Mouse (Mus musculus) embryonic facial prominence, embryonic 10.5 days (tissue): ENCODE measurements at regions not wholly inside any gene's neighbourhood (a gene's known extent, or its start where the extent isn't known, plus 50 kb on each side); places are given as distances from the start of the nearest gene placed in this dataset.
A peak's percentile ranks its signal among the peaks of the same experiment; 100 is the strongest.

Experiments used
- DNase-seq: peaks from one replicate; pipeline ENCODE4 v3.0.0-alpha.2; 2017; ENCODE audit warnings: low spot score
- H3K27ac ChIP-seq: fragments of 300-500 bp; sonication (generic); replicated peaks from 2 replicates; pipeline ENCODE4 v1.5.1; 2016; ENCODE audit warnings: mild to moderate bottlenecking
- H3K27me3 ChIP-seq: fragments of 300-500 bp; sonication (generic); replicated peaks from 2 replicates; pipeline ENCODE4 v1.6.1; 2016; ENCODE audit warnings: low read depth, mild to moderate bottlenecking; ENCODE audit not compliant: poor library complexity, severe bottlenecking
- H3K36me3 ChIP-seq: fragments of 300-500 bp; sonication (generic); replicated peaks from 2 replicates; pipeline ENCODE4 v1.6.1; 2016; ENCODE audit warnings: mild to moderate bottlenecking, moderate library complexity
- H3K4me1 ChIP-seq: fragments of 300-500 bp; sonication (generic); 2 replicates; pipeline ENCODE4 v1.6.1; 2016
- H3K4me3 ChIP-seq: fragments of 300-500 bp; sonication (generic); 2 replicates; pipeline ENCODE4 v1.5.1; 2016; ENCODE audit warnings: mild to moderate bottlenecking, moderate library complexity
- H3K9me3 ChIP-seq: fragments of 300-500 bp; sonication (generic); 2 replicates; pipeline ENCODE4 v1.6.1; 2016; ENCODE audit warnings: mild to moderate bottlenecking
- WGBS: fragments of 180-500 bp; shearing (Covaris S2); methylation state at CpG from one replicate; pipeline ENCODE4 v1.1.7; 2016; 5-methylcytosine and 5-hydroxymethylcytosine counted together

DNA sequence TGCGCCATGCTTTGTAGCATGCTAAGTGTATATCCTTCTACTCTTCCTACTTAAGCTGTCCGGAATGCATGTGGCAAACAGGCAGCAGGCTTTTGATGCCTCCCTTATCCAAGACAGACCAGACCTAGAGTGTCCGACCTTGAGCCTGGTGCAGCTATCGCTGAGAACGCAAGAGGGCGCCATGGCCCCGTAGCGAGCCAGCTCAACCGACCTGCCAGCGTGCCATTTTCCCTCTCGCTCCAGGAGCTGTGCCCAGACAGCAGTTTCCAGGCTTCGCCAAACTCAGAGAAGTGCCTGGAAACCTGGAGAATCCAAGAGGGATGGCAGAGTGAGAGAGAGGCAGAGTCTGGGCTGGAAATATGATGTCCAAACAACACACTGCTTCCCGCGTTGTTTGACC, 155.8 kb upstream of the Gm12830 start:
- H3K4me1 ChIP-seq, result peaks cover 50% of the 10 kb centered on the region
- peak; percentile 92 for DNase-seq
- peak overlapping the region; percentile 50 for H3K4me3 ChIP-seq
- no peaks in the 10 kb centered on the region for H3K36me3 ChIP-seq
- no peak overlapping the region for H3K27ac ChIP-seq
- WGBS, result 3% methylated on average over 14 of the region's 14 CpGs
- peaks cover 97% of the 10 kb centered on the region for H3K27me3 ChIP-seq
- H3K9me3 ChIP-seq, result no peaks in the 10 kb centered on the region

DNA sequence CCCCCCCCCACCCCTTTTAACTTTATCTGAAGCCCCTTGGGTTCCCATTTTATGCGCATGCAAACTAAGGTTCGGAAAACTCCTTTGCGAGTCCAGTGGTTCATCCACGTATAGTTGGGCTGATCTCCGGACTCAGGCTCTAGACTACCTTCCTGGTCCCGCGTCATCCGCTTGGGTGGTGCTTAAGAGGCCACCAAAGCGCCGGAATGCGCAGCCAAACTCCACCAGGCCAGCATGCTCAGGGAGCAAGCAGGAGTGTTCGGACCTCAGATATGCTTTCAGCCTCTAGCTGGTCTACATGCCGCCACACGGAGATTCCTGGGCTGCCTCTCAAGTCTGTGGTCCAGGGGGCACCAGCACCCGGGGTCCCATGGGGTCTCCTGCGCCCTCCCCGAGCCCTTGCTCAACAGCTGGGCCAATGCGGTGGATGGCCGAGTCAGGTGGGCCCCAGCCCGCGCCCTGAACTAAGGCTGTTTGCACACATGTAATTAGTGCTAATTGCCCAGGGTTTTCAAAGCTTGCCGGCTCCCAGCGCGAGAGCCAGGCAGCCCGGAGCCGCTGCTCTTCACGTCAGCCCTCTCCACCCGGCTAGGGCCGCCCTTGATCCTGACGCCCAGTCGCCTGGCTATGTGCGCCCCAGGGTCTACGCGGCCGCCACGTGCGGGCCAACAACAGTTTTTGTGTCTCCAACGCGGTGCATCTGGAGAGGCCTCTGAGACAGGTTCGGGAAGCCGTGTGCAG, 155.1 kb upstream of the Gm12830 start:
- H3K4me1 ChIP-seq, result peaks cover 54% of the 10 kb centered on the region
- H3K27ac ChIP-seq, result peak overlapping the region; percentile 25
- DNase-seq, result peak; percentile 70
- no peaks in the 10 kb centered on the region for H3K9me3 ChIP-seq
- peak overlapping the region; percentile 50 for H3K4me3 ChIP-seq
- peaks cover 97% of the 10 kb centered on the region for H3K27me3 ChIP-seq
- no peaks in the 10 kb centered on the region for H3K36me3 ChIP-seq
- WGBS, result 2% methylated on average over 41 of the region's 41 CpGs

DNA sequence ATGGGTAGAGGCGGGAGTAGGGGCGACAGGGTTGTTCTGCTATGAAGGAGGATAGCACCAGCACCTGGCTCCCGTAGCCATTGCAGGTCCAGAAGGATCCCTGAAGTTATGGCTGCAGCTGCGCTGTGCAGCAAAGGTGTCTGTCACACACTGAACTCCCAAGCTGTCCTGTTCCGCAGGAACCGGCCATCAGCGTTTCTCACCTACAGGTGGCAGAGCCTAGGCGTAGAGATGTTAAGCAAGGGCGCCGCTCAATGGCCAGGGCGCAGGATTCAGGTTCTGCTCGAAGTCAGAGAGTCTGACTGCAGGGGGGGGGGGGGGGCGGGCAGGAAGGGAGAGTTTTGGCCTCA, 154.6 kb upstream of the Gm12830 start:
- Histone ChIP-seq H3K36me3 (no peaks in the 10 kb centered on the region), H3K9me3 (no peaks in the 10 kb centered on the region), H3K4me3 (peak overlapping the region; percentile 50), H3K27ac (peak overlapping the region; percentile 25; the same call in 1 of the 2 replicates), H3K27me3 (peaks cover 97% of the 10 kb centered on the region), H3K4me1 (peaks cover 54% of the 10 kb centered on the region)
- WGBS, result 3% methylated on average over 13 of the region's 13 CpGs
- DNase-seq, result no peak

DNA sequence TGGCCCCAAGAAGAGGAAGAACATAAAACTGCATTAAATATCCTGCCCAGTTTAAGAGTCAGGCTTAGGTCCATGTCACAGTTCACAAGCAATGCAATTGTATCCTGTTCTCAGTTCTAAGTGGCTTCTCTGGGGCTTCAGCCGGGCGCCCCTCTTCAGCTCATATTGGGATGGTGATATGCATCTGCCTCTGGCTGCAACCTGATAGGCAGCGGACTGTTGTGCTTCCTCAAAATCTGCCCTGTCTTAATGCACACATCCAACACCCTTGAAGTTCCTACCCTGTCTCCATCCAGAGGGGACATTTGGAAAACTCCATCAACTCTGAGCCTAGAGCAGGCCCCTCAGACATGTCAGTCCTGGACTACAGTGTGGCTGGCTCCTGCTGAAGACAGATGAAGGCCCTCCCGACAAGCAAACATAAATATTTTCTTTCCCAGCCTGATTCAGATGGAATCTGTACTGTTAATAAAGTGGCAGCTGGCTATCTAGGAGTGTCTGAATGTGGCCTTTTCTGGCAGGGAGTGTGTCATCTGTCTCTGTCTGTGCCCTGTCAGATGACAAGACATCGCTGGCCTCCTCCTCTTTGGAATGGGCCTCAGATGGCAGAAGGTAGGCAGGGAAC, 149.3 kb upstream of the Gm12830 start:
- DNase-seq, result no peak
- whole genome bisulfite sequencing, result 73% methylated on average over 5 of the region's 5 CpGs
- H3K4me1 ChIP-seq, result peaks cover 33% of the 10 kb centered on the region
- H3K27me3 ChIP-seq, result peaks cover 92% of the 10 kb centered on the region
- no peak overlapping the region for H3K27ac ChIP-seq
- H3K4me3 ChIP-seq, result no peak overlapping the region
- H3K9me3 ChIP-seq, result no peaks in the 10 kb centered on the region
- no peaks in the 10 kb centered on the region for H3K36me3 ChIP-seq

DNA sequence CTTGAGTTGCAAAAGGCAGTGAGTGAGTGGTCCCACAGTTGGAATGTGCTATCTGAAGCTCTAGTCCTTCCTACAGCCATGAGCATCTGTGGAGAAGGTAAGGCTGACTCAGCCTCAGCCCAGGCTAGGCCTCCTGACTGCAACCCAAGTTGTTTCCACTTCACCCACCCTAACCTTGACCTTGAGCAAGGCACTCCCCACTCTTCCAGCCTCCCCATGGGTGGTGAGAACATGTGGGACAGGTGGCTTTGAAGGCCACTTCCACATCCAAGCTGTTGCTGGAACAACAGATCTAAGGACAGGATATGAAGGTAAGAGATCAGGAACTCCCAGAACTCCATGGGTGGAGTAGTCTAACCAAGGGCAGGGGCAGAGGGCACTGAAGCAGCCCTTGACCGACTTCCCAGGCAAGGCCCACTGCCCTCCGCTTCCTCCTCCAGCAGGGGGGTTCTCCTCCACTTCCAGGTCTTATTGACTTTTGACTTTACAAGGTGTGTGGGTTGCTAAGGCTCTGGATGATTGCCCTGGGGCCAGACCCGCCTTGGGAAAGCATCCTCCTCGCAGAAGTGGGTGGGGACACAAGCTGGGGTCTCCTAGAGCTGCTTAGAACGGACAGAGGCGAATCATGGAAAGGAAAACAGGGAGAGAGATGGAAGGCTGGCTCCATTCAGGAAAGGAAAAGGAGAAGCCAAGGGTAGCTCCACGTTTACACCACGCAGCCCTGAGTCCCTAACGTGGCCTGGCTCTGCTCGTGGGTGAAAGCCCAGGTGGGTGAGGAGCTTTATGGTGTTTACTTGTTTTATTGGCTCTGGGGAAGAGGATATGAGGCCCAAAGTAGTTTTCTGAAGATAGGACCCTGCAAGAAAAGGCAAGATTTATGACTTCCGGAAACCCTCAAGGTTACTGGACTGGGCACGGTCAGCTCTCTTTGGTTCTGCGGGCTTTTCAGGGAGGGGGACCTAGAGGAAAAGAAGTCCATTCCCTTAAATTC, 144.3 kb upstream of the Gm12830 start:
- Histone ChIP-seq H3K27me3 (peaks cover 89% of the 10 kb centered on the region), H3K4me1 (peaks cover 46% of the 10 kb centered on the region), H3K4me3 (no peak overlapping the region), H3K36me3 (no peaks in the 10 kb centered on the region), H3K9me3 (no peaks in the 10 kb centered on the region), H3K27ac (no peak overlapping the region)
- peak; percentile 8 for DNase-seq
- WGBS, result 81% methylated on average over 13 of the region's 13 CpGs

DNA sequence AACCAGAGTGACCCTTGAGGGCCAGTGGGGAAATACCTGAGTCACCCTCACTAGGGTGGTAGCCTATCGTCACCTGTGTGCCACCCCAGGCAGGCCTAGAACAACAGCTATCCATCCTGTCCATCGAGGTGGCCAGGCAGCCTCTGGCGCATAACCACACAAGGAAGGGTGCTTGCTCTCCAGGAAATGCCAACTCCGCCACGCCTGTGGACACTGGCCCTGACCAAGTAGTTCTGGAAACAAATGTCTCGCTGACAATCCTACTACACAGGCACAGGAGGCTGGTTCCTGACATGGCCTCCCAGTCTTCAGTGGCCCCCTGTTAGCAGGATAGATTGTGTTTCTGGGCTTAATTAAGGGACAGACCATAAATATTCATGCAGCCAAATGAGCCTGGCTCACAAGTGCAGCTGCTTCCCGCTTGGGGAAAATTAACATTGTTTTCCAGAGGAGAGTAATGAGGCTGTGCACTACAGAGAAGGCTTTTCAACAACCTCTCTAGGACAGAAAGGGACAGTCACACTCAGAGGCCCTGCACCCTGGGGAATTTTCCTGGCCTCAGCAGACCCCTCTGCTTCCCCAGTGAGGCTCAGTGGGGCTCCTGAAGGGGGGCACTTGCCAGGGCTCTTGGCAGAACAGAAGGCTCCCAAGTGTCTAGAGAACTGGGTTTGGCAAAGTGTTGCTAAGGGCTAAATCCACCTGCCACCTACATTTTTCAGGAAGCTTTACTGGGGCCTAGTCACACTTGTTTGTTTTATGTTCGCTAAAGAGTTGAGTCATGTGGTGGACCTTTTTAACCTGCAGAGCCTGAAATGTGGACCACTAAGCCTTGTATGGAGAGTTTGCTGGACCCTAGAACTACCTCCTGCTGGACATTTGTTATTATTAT, 143.2 kb upstream of the Gm12830 start:
- H3K27ac ChIP-seq, result no peak overlapping the region
- WGBS, result 69% methylated on average over 8 of the region's 8 CpGs

DNA sequence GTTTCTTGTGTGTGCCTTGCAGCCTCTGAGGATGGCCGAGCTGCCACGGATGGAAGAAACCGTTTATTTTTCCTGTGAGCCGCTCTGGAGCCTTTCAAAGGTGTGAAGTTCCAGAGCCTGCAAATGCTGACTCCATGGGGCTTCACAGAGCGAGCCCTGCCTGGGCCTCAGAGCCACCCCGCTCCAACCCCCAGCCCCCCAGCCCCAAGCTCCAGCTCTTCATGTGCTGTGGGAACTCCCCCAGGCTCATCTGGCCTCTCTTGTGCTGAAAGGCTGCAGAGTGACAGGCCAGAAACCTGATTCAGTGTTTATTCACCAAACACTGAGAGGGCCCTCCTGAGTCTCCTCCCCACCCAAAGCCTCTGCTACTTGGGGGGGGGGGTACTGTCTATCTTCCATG, 141.2 kb upstream of the Gm12830 start:
- Histone ChIP-seq H3K9me3 (no peaks in the 10 kb centered on the region), H3K27me3 (peaks cover 91% of the 10 kb centered on the region), H3K27ac (peak overlapping the region; percentile 65), H3K4me1 (peaks cover 66% of the 10 kb centered on the region), H3K4me3 (no peak overlapping the region), H3K36me3 (no peaks in the 10 kb centered on the region)
- WGBS, result 19% methylated on average over 6 of the region's 6 CpGs
- peak; percentile 63 for DNase-seq

More for the DNA sequence above, 143.2 kb upstream of the Gm12830 start:
- no peaks in the 10 kb centered on the region for H3K9me3 ChIP-seq
- H3K27me3 ChIP-seq, result peaks cover 89% of the 10 kb centered on the region
- no peaks in the 10 kb centered on the region for H3K36me3 ChIP-seq
- no peak for DNase-seq
- no peak overlapping the region for H3K4me3 ChIP-seq
- H3K4me1 ChIP-seq, result peaks cover 50% of the 10 kb centered on the region

DNA sequence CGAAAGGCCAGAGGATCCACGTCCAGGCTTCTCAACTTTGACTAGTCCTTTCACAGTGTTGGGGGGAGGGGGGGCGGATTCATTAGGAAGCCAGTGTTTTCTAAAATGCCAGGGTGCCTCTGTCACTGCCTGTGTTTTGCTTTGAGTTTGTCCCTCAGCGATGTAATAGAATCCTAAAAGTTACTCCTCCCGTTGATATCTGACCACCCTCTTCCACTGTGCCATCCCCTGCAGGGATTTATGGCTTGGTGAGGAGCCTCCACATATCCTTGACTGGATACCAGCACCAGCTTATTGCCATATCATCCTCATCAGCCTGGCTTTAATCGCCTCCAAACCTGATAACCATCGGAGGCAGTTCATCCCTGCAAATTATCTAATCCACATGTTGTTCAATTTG, 138.6 kb upstream of the Gm12830 start:
- no peaks in the 10 kb centered on the region for H3K9me3 ChIP-seq
- no peak for DNase-seq
- no peak overlapping the region for H3K27ac ChIP-seq
- H3K27me3 ChIP-seq, result peaks cover 88% of the 10 kb centered on the region
- peaks cover 84% of the 10 kb centered on the region for H3K4me1 ChIP-seq
- H3K4me3 ChIP-seq, result no peak overlapping the region
- WGBS, result 41% methylated on average over 7 of the region's 7 CpGs
- no peaks in the 10 kb centered on the region for H3K36me3 ChIP-seq

DNA sequence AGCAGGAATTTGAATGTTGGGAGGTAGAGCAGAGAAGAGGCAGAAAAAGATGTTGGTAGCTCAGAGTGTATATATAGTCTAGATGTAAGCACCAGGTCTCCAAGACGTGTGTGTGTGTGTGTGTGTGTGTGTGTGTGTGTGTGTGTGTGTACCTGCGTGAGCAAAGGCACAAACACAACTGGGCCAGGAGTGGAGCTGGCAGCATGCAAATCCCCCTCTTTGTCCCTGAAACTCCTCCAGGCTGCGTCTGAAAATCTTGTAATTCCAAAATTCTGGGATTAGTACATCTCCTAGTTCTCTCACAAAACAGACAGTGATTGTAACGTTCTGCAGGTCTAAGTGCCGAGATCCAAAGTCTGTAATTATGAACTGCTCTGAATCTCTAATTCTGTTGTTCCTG, 137.8 kb upstream of the Gm12830 start:
- H3K9me3 ChIP-seq, result no peaks in the 10 kb centered on the region
- no peaks in the 10 kb centered on the region for H3K36me3 ChIP-seq
- H3K4me1 ChIP-seq, result peaks cover 85% of the 10 kb centered on the region
- no peak overlapping the region for H3K4me3 ChIP-seq
- peaks cover 88% of the 10 kb centered on the region for H3K27me3 ChIP-seq
- 57% methylated on average over 5 of the region's 5 CpGs for WGBS
- no peak overlapping the region; the same call in 1 of the 2 replicates for H3K27ac ChIP-seq
- DNase-seq, result no peak

DNA sequence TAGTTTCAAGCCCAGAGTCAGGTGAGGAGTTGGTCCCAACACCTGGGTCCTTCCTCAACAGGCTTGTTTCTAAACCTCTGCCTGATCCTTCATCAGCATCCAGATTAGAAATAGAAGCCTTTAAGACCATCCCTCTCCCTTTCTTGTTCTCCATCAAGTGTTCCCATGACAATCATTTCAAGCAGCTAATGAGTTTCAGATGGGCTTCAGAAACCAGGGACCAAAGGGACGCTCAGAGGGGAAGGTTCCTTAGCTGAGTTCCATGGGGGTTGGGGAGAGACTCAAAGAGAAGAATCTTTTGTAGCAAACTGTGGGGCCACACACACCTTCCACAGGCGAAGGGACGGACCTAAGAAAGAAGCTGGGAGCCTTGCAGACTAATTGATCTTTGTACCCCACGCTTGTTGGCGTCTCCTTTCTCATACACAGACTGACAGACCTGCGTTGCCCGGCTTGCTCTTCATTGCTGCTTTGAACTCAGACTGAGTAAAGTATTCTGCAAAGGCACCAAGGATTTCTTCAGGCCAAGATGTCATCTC, 136.6 kb upstream of the Gm12830 start:
- WGBS, result 34% methylated on average over 7 of the region's 7 CpGs
- Histone ChIP-seq H3K4me1 (peaks cover 82% of the 10 kb centered on the region), H3K9me3 (no peaks in the 10 kb centered on the region), H3K27ac (peak overlapping the region; percentile 55), H3K27me3 (peaks cover 86% of the 10 kb centered on the region), H3K4me3 (no peak overlapping the region), H3K36me3 (no peaks in the 10 kb centered on the region)
- DNase-seq, result peak; percentile 37

DNA sequence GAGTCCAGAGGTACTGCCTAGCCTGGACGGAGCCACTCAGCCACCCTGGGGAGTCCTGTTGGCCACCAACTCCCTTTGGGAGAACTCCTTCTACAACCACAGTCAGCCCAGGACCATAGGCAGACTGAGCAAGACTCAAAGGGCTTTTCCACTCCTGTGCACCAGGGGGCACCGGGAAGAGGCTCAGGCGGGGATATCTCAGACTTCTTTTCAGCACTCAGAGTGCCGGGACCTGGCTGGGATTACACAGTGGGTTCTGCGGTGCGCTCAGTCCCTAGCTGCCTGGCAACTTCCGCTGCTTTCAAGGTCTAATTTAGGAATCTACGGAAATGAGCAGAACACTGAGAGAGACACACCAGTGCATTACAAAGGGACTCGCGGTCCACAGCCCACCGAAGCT, 136.1 kb upstream of the Gm12830 start:
- Histone ChIP-seq H3K4me1 (peaks cover 77% of the 10 kb centered on the region), H3K27ac (peak overlapping the region; percentile 55), H3K9me3 (no peaks in the 10 kb centered on the region), H3K36me3 (no peaks in the 10 kb centered on the region), H3K27me3 (peaks cover 86% of the 10 kb centered on the region), H3K4me3 (peak overlapping the region; percentile 42)
- 8% methylated on average over 11 of the region's 11 CpGs for WGBS
- DNase-seq, result peak; percentile 80
